Mouse (Mus musculus): ENCODE measurements at regions not wholly inside any gene's neighbourhood (a gene's known extent, or its start where the extent isn't known, plus 50 kb on each side); places are given as distances from the start of the nearest gene placed in this dataset.

DNA sequence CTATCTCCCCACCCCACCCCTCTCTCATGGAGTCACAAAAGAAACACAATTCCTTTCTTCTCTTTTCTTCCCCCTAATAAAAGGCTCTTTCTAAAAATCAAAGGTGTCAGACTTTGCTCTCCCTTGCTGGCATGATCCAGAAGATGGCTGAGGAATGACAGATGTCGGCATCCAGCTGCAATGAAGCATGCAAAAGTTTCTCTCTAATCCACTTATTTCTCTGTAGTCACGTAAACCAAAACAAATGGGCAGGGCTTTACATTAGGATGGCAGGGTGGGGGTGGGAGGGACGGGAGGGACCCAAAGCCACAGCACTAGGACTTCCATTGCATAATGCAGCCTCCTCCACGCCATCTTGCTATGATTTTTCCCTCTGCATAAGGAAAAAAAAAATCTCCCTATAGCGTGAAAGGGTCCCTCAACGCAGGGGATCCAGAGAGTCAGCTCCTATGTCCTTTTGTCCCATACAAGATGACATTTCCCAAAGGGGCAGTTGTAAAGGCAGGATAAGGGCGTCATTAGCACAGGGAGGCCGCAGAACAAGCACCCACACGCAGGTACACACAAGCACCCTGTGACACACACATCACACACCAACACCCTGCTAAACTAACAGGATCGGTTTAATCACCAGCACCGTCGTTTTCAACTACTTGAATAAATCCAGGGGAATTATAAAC, 437.1 kb downstream of the Zfp536 start:
- no peak for DNase-seq (ENCODE audit: low read depth, low spot score)

DNA sequence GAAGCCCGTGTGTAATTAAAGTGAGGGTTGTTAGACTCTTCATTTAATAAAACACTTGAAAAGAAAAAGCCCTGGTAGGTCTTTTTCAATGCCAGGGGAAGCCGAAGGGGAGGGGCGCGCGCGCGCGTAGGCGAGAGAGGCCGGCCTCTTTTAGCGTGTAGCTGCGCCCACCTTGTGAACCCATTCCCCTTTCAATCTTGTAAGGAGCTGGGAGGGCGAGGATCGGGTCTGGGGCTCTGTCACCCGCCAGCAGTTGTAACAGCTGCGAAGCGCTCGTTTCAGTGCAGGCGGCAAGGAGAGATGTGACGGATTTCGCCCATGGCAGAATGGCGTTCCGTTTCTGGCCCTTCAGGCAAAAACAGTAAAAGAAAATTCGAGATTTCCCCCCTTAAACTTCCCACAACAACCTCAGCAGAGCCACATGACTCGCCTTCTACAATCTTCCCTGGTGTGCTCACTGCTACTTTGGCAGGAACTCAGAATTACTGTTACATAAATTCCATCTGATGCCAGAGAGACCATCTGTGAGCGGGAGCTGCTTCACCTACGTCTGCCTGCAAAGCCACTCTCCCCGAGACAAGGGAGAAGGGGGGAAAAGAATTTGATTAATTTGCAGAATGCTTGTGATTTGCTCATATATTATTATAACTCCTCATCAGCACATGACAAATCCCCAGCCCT, 436.4 kb downstream of the Zfp536 start:
- DNase-seq (ENCODE audit: low read depth, low spot score) = no peak

DNA sequence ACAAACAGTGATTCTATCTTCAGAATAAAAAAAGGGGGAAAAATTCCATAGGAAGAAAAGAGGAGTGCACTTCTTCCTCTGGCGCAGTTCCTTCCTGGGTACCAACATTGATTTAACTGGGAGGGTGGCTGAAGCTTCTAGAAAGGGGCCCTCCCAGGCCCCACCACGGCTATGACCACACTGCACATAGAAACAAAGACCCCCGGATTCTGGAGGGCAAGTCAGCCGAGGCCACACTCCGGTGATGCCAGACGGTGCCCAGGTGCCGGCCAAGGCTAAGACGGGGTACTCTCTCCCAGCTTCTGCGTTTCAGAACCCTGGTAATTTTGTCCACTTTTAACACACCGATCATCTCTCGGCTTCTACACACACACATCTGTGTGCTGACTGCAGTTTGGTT, 435.8 kb downstream of the Zfp536 start:
- DNase-seq (ENCODE audit: low read depth, low spot score) = no peak

DNA sequence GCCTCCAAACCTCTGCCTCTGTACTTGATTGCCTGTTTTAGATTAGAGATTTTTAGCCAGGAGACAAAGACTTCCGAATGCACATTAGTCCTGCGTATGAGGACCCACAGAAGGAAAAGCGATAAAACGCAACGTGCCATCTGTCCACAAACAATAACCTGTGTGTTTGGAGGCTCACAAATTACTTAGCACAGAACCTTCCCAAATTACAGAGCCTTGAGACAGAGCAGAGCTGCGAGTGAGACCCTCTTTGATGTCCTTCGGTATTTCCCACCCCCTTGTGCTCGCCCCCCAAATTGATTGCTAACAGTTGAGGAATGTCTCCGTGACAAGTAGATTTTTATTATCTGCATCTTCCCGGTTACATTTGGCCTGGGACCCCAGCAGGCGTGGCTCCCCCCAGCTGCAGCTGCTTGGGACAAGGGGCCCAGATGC, 435.4 kb downstream of the Zfp536 start:
- no peak for DNase-seq (ENCODE audit: low read depth, low spot score)

DNA sequence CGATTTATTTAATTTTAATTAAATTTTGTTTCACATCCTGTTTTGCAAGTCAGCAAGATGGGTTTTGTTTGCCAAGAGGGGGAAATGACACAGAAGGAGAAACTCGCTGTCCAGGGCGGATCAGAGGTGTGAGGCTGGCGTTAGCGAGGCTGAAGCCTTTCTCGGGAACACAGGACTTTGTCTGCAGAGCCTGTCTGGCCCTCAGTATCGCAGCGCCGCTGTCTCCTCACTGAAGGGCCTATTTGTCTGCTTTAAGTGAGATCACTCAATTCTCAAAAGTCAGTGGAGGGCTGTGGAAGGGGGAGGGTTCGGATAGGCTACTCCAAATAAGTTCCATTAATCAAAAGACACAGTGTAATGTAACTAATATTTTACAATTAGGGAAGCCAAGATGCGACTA, 430.8 kb downstream of the Zfp536 start:
- DNase-seq (ENCODE audit: low read depth, low spot score) = no peak

DNA sequence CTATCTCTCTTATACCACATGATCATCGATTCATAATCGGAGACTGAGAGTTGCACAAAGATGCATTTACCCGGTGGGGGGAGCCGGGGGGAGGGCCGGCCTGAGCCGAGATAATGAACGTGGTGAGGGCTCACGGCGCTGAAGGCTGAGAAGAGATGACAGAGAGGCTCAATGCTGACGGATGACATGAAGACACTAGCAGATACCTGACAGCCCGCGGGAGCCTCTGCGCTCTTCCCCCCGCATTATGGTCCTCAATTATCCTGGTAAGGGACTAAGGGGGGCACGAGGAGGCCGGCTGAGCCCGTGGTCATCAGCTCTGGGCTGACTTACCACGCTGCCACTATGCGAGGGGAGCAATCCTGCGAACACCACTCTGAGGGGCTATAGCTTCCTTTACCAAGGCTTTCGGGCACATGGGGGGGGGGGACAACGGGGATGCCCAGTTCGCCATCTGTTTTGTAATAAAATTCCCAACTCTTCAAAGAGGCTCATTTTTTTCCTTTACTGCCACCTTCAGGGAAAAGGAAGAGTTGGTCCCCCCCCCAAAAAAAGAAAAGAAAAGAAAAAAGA, 430.3 kb downstream of the Zfp536 start:
- no peak for DNase-seq (ENCODE audit: low read depth, low spot score)

DNA sequence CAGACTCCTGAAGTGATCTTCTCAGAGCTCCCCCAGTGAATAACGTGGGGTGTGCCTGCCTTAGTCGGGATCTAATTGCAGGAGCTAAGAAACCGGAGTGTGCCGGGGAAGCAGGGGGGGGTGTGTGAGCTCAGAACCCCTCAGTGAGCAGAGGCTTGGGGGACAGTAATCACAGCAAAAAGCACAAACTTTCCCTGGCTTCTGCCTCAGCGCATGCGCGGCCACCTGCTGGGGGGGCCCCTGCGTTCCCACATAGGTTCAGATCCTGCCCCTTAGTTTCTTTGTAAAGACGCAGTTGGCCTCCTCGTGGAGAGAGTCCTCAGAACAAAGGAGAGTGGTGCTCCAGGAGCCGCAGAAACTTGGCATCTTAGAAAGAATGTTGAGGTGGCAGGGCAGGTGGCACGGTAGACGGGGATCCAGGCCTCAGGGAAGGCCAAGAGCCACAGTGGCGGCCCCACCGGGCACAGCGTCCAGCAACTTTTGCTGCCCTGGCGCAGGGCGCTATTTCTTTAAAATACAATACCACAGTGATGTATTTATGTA, 429.7 kb downstream of the Zfp536 start:
- DNase-seq (ENCODE audit: low read depth, low spot score) = no peak

DNA sequence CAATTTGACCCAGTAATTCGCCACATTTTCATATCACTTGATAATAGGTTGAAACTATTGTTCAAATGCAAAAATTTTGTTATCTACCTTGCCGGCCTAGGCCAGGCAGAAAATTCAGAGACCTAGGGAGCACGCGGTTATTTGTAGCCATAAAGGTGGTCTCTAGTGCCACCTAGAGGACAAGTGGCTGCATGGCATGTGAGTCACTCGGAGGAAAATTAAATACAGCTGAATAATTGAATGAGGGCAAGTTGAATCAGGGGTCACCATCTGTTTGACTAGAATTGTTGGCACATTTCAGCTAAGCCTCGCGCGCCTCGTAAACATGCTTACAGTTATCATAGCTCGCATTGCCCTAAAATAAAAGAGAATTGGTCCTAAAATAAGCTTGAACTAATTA, 427.4 kb downstream of the Zfp536 start:
- DNase-seq (ENCODE audit: low read depth, low spot score) = peak; percentile 61

DNA sequence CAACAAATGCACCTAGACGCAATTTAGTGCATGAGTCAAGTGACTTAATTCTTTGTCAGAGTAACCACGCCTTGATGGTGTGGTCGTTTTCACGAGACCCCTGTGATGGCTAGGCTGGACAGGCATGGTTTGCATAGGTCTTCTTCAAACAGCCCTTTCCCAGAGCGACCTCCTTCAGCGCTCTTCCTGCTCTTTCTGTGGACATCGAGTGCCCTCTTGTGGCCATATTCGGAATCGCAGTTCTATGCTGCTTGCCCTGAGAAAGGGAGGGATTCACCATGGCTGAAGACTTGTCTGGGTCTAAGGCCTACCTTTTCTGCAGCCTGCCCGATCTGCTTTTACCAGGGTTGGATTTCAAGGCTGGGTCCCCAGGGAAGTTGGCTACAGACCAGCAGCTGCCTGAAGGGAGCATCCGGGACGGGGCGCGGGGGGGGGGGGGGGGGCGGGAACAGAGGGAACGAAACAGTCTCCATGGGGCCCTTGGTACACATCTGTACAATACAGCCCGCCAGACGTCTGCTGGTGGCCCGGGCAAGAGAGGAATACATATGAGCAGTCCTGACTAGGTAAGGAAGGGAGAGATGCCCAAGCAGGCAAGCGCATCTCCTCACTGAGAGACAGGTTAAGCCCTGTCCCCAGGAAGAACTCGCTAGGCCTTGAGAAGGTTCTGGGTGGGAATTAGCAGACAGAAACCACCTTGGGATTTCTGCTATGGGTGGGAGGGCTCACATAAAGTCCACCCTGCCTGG, 415.6 kb downstream of the Zfp536 start:
- DNase-seq (ENCODE audit: low read depth, low spot score) = peak; percentile 83

DNA sequence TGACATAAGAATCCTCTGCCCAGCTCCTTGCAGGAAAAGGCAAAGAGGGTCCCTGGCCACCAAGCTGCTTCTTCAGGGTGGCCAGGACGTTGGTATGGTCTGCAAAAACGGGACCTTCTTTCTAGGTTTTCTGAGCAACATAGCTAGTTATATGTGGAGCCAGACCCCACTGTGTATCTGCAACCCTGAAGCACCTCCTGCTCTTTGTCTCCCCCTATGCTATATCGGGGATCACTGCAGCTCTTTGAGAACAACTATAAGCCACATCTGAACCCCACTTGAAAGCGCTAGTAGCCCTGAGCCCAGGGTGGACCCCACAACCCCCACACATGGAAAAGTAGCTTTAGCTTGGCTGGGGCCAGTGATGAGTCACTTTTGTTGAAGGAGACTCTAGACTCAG, 414.9 kb downstream of the Zfp536 start:
- peak; percentile 10 for DNase-seq (ENCODE audit: low read depth, low spot score)

DNA sequence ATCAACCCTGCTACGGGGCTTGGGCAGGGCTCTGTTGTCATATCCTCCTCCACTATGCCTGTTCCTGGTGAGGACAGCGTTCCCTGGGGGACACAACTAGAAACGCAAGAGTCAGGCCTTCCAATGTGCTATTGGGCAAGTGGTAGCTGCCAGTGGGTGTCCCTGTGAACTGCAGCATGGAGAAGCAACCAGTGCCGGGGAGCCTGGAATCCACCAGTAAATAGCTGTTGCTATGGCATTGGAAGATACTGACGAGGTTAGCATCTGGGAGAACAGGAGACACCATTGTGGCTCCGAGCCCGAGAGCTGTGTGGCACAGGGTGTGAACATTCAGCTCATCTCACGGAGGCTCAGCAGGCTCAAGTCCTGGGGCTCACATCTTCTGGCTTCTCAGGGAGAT, 414.0 kb downstream of the Zfp536 start:
- DNase-seq (ENCODE audit: low read depth, low spot score) = no peak

DNA sequence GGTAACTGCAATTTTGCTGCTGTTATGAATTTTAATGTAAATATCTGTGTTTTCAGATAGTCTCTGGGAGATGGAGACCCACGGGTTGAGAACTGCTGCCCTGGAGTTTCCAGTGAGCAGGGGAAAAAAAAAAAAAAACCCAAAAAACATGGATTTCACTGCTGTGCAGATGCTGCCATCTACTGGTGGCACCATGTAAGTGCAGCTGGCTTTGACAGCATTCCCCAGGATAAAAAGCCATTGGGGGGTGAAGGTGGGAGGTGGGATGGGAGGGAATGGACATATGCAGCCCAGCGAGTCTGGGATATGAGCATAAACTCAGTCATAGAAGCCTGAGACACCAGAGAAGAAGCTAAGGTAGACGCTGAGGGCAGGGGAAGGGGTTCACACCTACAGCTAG, 413.3 kb downstream of the Zfp536 start:
- DNase-seq (ENCODE audit: low read depth, low spot score) = peak; percentile 47

DNA sequence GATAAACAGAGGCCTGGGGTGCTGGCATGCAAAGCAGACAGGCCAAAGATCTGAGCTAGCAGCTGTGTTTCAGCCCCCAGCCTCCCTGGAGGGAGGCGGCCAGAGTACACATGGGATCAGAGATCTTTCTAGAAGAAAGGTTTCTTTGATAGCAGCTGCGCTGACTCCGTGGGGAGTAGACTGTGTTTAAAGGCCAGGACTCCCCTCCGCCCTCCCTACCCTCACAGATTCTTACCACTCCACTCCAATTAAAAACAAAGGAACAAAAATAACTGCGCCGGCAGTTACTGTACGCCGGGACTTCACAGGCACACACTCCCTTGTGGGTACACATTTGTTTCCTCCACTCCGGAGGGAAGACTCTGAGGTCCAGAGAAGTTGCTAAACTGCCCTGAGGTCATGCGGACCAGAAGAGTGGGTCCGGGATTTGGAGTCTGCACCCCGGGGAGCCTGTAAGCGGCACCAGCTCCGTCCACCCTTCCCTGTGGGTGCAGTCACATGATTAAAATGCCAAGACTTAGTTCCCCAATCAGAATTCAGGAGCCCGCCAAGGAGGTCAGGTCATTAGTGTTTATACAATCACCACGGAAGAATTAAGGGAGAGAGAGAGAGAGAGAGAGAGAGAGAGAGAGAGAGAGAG, 411.5 kb downstream of the Zfp536 start:
- no peak for DNase-seq (ENCODE audit: low read depth, low spot score)

DNA sequence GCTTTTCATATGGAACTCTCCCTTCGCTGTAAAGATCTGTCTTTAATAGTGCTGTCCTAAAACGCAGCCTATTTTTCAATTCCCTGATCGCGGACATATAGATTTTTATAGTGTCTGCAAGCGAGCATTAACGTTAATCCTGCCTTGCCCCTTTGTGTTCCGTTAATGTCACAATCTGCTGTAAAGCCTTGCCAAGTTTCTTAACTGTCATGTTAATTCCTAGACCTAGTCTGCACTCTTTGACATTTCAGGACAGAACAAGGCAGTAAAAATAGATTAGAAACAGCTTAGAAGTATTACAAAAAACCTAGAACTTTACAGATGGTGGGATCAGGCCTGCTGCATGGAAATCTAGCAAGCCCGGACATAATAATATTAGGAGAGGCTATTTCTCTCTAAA, 410.6 kb downstream of the Zfp536 start:
- DNase-seq (ENCODE audit: low read depth, low spot score) = no peak

DNA sequence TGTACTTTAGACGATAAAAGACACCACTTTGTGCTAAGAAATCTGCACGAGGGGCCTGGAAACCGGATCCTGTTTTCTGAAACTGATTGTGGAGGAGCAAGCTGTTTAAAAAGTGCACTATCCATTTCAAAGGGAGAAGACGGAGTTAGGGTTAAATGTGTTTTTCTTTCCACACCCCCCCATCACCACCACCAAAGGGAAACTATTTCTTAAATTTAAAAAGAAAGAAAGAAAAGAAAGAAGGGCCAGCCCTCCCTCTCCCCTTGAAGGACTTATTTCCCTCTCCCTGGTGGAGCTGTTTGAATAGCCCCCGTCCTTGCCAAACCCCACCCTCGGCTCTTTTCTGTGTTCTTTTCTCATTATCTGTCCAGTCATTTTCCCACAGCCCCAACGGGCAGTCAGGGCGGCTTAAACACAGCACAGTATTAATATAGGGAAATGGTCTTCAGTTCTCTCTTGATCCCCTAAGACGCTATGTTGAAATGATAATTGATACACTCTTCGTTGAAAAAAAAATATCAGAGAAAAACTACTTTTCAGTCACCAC, 409.7 kb downstream of the Zfp536 start:
- DNase-seq (ENCODE audit: low read depth, low spot score) = no peak

DNA sequence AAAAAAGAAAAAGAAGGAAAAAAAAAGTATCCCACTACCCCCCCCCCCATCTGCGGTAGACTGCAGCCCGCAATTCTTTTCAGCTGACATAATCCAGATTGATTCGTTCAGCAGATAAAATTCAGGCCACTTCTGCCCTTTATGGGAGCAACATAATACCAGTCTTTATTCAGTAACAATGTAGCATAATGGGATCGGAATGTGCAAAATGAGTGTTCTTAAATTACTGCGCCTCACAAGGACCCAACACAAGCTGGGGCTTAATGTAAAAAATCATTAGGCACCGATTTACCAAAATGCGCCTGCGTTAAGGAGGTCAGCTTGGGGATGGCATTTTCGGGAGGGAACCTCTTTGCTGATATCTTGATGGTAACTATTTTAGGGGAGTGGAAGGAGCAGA, 409.2 kb downstream of the Zfp536 start:
- DNase-seq (ENCODE audit: low read depth, low spot score) = no peak

DNA sequence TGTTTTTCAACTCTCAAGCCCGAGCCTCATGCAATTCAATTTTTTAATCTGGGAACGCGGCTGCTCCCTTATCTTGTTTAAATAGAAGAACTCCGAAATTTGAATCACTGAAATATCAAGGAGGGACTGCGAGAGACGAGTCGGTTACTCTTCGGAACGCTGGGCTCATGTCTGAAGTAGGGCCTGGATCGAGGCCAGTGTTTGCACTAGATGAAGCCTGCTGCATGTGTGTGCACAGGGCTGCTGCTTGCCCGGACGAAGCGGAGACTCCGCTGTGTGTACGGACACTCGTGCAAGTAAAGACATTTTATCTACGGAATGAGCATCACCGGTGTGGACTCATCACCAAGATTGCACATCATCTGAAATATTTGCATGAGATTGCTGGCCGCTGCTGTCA, 407.4 kb downstream of the Zfp536 start:
- no peak for DNase-seq (ENCODE audit: low read depth, low spot score)

DNA sequence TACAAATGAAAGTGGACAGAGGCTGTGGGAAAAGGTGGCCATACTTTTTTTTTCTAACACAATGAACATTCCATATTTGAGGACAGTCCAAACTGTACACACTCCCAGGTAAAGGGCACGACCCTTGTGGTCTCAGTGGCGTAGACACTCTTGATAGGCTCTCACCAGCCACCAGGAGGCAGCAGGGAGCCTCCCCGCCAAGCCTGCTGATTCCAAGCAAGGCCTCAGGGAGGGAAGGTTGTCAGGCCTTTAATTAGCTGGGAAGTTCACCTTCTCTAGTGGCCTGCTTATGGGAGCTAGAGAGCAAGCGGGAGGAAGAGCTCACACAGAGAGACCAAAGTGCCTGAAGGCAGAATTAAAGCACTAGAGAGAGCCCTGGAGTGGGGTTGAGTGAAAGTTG, 403.7 kb downstream of the Zfp536 start:
- peak; percentile 16 for DNase-seq (ENCODE audit: low read depth, low spot score)

DNA sequence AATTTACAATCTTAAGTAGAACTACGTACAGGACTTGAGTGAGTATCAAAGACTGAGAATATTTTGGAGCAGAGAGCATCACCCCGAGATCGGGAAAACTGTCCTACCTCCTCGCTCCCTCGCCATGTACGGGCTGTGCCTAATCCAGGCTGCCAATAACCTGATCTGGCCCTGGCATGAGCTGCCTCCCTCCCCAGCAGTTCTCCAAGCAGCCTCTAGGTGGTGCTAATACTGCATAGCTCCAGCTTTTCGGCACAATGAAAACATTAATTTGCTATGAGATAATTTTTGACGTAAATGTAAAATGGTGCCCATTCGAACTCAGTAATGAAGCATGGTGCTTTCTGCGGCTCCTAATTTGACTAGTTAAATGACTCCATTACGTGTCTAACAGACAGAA, 399.6 kb downstream of the Zfp536 start:
- DNase-seq (ENCODE audit: low read depth, low spot score) = peak; percentile 71

DNA sequence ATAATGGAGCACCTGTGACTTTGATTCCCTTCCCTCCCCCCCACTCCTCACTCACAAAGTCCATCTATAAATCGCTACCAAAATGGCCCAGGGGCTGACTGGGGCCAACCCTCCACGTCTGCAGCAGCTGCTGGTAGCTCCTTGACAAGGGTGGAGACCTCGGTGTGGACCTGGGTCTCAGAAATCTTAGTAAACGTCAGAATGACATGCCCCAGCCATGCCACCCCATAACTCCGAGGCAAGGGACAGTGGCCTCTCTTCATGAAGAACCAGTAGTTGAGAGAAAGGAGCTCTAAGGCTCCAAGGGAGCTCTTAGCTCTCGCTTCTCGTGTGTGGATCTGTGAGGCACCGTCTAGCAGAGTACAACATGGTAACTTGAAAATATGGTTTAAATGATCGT, 398.4 kb downstream of the Zfp536 start:
- no peak for DNase-seq (ENCODE audit: low read depth, low spot score)

DNA sequence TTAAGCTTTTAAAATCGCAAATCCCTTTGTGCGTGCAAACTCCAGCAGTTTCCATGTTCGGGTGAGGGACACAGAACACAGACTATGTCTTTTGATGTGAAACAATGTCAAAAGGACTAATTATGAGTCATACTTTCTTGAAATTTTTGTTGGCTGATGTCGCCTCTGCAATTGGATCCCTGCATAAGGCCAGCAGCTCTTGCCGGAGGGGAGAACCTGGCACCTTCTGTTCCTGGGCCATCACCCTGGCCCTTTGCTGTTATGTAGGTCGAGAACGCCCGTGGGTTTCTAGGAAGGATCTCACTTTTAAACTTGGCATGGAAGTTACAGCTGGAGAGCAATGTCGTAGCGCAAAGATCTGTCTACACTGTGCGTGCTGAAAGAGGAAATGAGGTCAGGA, 397.9 kb downstream of the Zfp536 start:
- DNase-seq (ENCODE audit: low read depth, low spot score) = no peak
